Comparison of ENCODE assay signal across 10 mouse cellular contexts in genomic region chr1:74643926-74644325, GRCm38 (mm10). TPM values are rescaled to one million over a fixed set of nuclear protein-coding genes. Genes with fewer than 3 reads are reported as not detected.
DNase-seq lines count a peak whose midpoint lies in the region; ATAC-seq and TF ChIP-seq lines count a peak whose summit lies in the region.
"Had no signal": no experiment of that assay in that cellular context is flagged by ENCODE, and none has a peak within 500 bp of the region (broad histone marks: within the 10 kb centered on the region; RNA-seq: fewer than 3 reads in every experiment).

No protein-coding gene starts in this region.

- H3K9ac ChIP-seq in heart, embryonic 13.5 days, result no peak overlapping the region
- no peak overlapping the region for H3K9ac ChIP-seq in midbrain, embryonic 14.5 days (replicated peaks; ENCODE audit: low read length)
- no peak overlapping the region for H3K9ac ChIP-seq in midbrain, embryonic 11.5 days (ENCODE audit: low read length)
- H3K9ac ChIP-seq in stomach, postnatal 0 days (ENCODE audit: low read length), result no peak overlapping the region

- H3K27ac ChIP-seq in heart, embryonic 13.5 days (replicated peaks), result 0 out of 2 replicates have a peak overlapping the region, but pooled peaks have one; percentile 14
- H3K27ac ChIP-seq in midbrain, embryonic 14.5 days (replicated peaks; ENCODE audit: low read depth, low read length), result no peak overlapping the region
- H3K27ac ChIP-seq in midbrain, embryonic 11.5 days (ENCODE audit: low read depth, low read length), result no peak overlapping the region
- no peak overlapping the region for H3K27ac ChIP-seq in stomach, postnatal 0 days (replicated peaks)

- no peaks in the 10 kb centered on the region for H3K27me3 ChIP-seq in heart, embryonic 13.5 days (replicated peaks)
- H3K27me3 ChIP-seq in midbrain, embryonic 14.5 days (ENCODE audit: control insufficient read depth, insufficient read depth, low read length), result no peaks in the 10 kb centered on the region
- H3K27me3 ChIP-seq in midbrain, embryonic 11.5 days (ENCODE audit: control insufficient read depth, insufficient read depth, low read length), result no peaks in the 10 kb centered on the region
- no peaks in the 10 kb centered on the region for H3K27me3 ChIP-seq in stomach, postnatal 0 days (ENCODE audit: control insufficient read depth, insufficient read depth, low read length)

- no peak for DNase-seq in heart, adult 9 months (ENCODE audit: low spot score in 2 of 2)
- peak; percentile 75 for DNase-seq in midbrain, embryonic 14.5 days
- DNase-seq in midbrain, embryonic 11.5 days (ENCODE audit: low spot score, missing footprints), result no peak
- peak; percentile 27 for DNase-seq in forelimb bud, embryonic 11.5 days (ENCODE audit: low read depth, low spot score)
- DNase-seq in stomach, postnatal 0 days (ENCODE audit: low spot score), result no peak
- DNase-seq in T-cell, adult 2 months (ENCODE audit: low spot score), result no peak
- no peak for DNase-seq in layer of hippocampus, adult 11-12 months (ENCODE audit: low spot score)
- DNase-seq: cerebellum, adult 8-10 months; right cerebral cortex, postnatal 4 days had no signal

- H3K4me3 ChIP-seq in heart, embryonic 13.5 days, result no peak overlapping the region
- H3K4me3 ChIP-seq in midbrain, embryonic 14.5 days (replicated peaks; ENCODE audit: low read depth, low read length), result no peak overlapping the region
- H3K4me3 ChIP-seq in midbrain, embryonic 11.5 days (ENCODE audit: low read depth, low read length), result no peak overlapping the region
- H3K4me3 ChIP-seq in stomach, postnatal 0 days (ENCODE audit: low read depth, low read length), result no peak overlapping the region

- H3K9me3 ChIP-seq in heart, embryonic 13.5 days, result no peaks in the 10 kb centered on the region
- H3K9me3 ChIP-seq in midbrain, embryonic 14.5 days (ENCODE audit: control insufficient read depth, low read length), result no peaks in the 10 kb centered on the region
- no peaks in the 10 kb centered on the region for H3K9me3 ChIP-seq in midbrain, embryonic 11.5 days (ENCODE audit: control insufficient read depth, low read length)
- H3K9me3 ChIP-seq in stomach, postnatal 0 days (ENCODE audit: control insufficient read depth, low read length), result no peaks in the 10 kb centered on the region

- TF ChIP-seq CTCF in stomach, postnatal 0 days (IDR thresholded peaks at IDR 0.05; ENCODE audit: low read depth), result peak; percentile 68

- H3K4me2 ChIP-seq in heart, embryonic 13.5 days, result peak overlapping the region; percentile 45
- H3K4me2 ChIP-seq in midbrain, embryonic 14.5 days (ENCODE audit: low read length), result no peak overlapping the region
- no peak overlapping the region for H3K4me2 ChIP-seq in midbrain, embryonic 11.5 days
- no peak overlapping the region for H3K4me2 ChIP-seq in stomach, postnatal 0 days (replicated peaks; ENCODE audit: low read depth)

- no peak for ATAC-seq in heart, embryonic 13.5 days (ENCODE audit: extremely low read depth, insufficient number of reproducible peaks, low FRiP score, low TSS enrichment)
- no peak for ATAC-seq in midbrain, embryonic 14.5 days (ENCODE audit: low FRiP score, low TSS enrichment)
- ATAC-seq in midbrain, embryonic 11.5 days (ENCODE audit: low FRiP score), result no peak
- no peak for ATAC-seq in stomach, postnatal 0 days (ENCODE audit: low FRiP score, low TSS enrichment)

- peaks cover 16% of the 10 kb centered on the region for H3K4me1 ChIP-seq in heart, embryonic 13.5 days
- no peaks in the 10 kb centered on the region for H3K4me1 ChIP-seq in midbrain, embryonic 14.5 days (ENCODE audit: control insufficient read depth, insufficient read depth, low read length)
- H3K4me1 ChIP-seq in midbrain, embryonic 11.5 days (ENCODE audit: control insufficient read depth, insufficient read depth, low read length), result no peaks in the 10 kb centered on the region
- H3K4me1 ChIP-seq in stomach, postnatal 0 days (replicated peaks; ENCODE audit: control insufficient read depth, insufficient read depth), result no peaks in the 10 kb centered on the region

- no peaks in the 10 kb centered on the region for H3K36me3 ChIP-seq in heart, embryonic 13.5 days
- no peaks in the 10 kb centered on the region for H3K36me3 ChIP-seq in midbrain, embryonic 14.5 days (ENCODE audit: control insufficient read depth, insufficient read depth, low read length)
- no peaks in the 10 kb centered on the region for H3K36me3 ChIP-seq in midbrain, embryonic 11.5 days (ENCODE audit: control insufficient read depth, insufficient read depth, low read length)
- H3K36me3 ChIP-seq in stomach, postnatal 0 days (ENCODE audit: control insufficient read depth, insufficient read depth, low read length), result no peaks in the 10 kb centered on the region

- TF ChIP-seq EP300 in stomach, postnatal 0 days (optimal IDR thresholded peaks at IDR 0.05), result no peak

RNA-seq across cellular contexts. Expression of gene Ttll4, which starts 17.6 kb away (rescaled TPM):
- polyA plus RNA-seq in heart, embryonic 13.5 days (2015; fragmentation: Nextera tagmentation; extraction: Ambion mirVana), result 8.0 and 9.1 TPM in 2 replicates
- polyA plus RNA-seq in midbrain, embryonic 14.5 days (2014; fragmentation: Nextera tagmentation; extraction: Ambion mirVana), result 10.4 and 20.1 TPM in 2 replicates
- 40.5 and 41.8 TPM in 2 replicates for polyA plus RNA-seq in midbrain, embryonic 11.5 days (2014; fragmentation: Nextera tagmentation; extraction: Ambion mirVana)
- 1.8 and 2.5 TPM in 2 replicates for polyA plus RNA-seq in stomach, postnatal 0 days (2015; fragmentation: Nextera tagmentation; extraction: Ambion mirVana)

RNA-seq across cellular contexts. Expression of gene Stk36, which starts 42.7 kb away (rescaled TPM):
- 2.8 and 3.5 TPM in 2 replicates for polyA plus RNA-seq in heart, embryonic 13.5 days (2015; fragmentation: Nextera tagmentation; extraction: Ambion mirVana)
- polyA plus RNA-seq in midbrain, embryonic 14.5 days (2014; fragmentation: Nextera tagmentation; extraction: Ambion mirVana), result 15.8 and 19.7 TPM in 2 replicates
- 16.1 and 18.5 TPM in 2 replicates for polyA plus RNA-seq in midbrain, embryonic 11.5 days (2014; fragmentation: Nextera tagmentation; extraction: Ambion mirVana)
- polyA plus RNA-seq in stomach, postnatal 0 days (2015; fragmentation: Nextera tagmentation; extraction: Ambion mirVana), result 1.1 and 1.3 TPM in 2 replicates

RNA-seq across cellular contexts. Expression of gene Rnf25, which starts 42.7 kb away (rescaled TPM):
- 23.7 and 24.5 TPM in 2 replicates for polyA plus RNA-seq in heart, embryonic 13.5 days (2015; fragmentation: Nextera tagmentation; extraction: Ambion mirVana)
- polyA plus RNA-seq in midbrain, embryonic 14.5 days (2014; fragmentation: Nextera tagmentation; extraction: Ambion mirVana), result 9.8 and 30.4 TPM in 2 replicates
- polyA plus RNA-seq in midbrain, embryonic 11.5 days (2014; fragmentation: Nextera tagmentation; extraction: Ambion mirVana), result 9.0 and 11.4 TPM in 2 replicates
- 22.9 and 24.3 TPM in 2 replicates for polyA plus RNA-seq in stomach, postnatal 0 days (2015; fragmentation: Nextera tagmentation; extraction: Ambion mirVana)

RNA-seq across cellular contexts. Expression of gene Bcs1l, which starts 55.8 kb away (rescaled TPM):
- 20.5 and 21.7 TPM in 2 replicates for polyA plus RNA-seq in heart, embryonic 13.5 days (2015; fragmentation: Nextera tagmentation; extraction: Ambion mirVana)
- 20.8 and 22.5 TPM in 2 replicates for polyA plus RNA-seq in midbrain, embryonic 14.5 days (2014; fragmentation: Nextera tagmentation; extraction: Ambion mirVana)
- 16.9 and 22.0 TPM in 2 replicates for polyA plus RNA-seq in midbrain, embryonic 11.5 days (2014; fragmentation: Nextera tagmentation; extraction: Ambion mirVana)
- polyA plus RNA-seq in stomach, postnatal 0 days (2015; fragmentation: Nextera tagmentation; extraction: Ambion mirVana), result 8.6 and 9.6 TPM in 2 replicates

RNA-seq across cellular contexts. Expression of gene Zfp142, which starts 55.9 kb away (rescaled TPM):
- polyA plus RNA-seq in heart, embryonic 13.5 days (2015; fragmentation: Nextera tagmentation; extraction: Ambion mirVana), result 4.9 and 5.1 TPM in 2 replicates
- 8.9 and 9.7 TPM in 2 replicates for polyA plus RNA-seq in midbrain, embryonic 14.5 days (2014; fragmentation: Nextera tagmentation; extraction: Ambion mirVana)
- polyA plus RNA-seq in midbrain, embryonic 11.5 days (2014; fragmentation: Nextera tagmentation; extraction: Ambion mirVana), result 6.9 and 8.3 TPM in 2 replicates
- polyA plus RNA-seq in stomach, postnatal 0 days (2015; fragmentation: Nextera tagmentation; extraction: Ambion mirVana), result 1.9 and 2.1 TPM in 2 replicates

Comparison
In these comparisons a context has a peak if more than half of its experiments do, and no peak if none do; other contexts are left out.
1. DNase-seq: peak in midbrain, embryonic 14.5 days (single experiment) and forelimb bud, embryonic 11.5 days (single experiment); none in heart, adult 9 months (0 of 2), midbrain, embryonic 11.5 days (single experiment), stomach, postnatal 0 days (single experiment), T-cell, adult 2 months (single experiment) and layer of hippocampus, adult 11-12 months (single experiment).